Mouse (Mus musculus) olfactory bulb, adult 2 months (tissue): ENCODE results near the gene Trim67.

Experiments
- CTCF ChIP-seq: fragments of 200-500 bp; IDR thresholded peaks from 2 replicates; pipeline ENCODE4 v1.5.1; 2012; ENCODE audit warnings: low read depth, mild to moderate bottlenecking, low read length, moderate library complexity; ENCODE audit not compliant: insufficient read depth
- POLR2A ChIP-seq: fragments of 200-500 bp; IDR thresholded peaks from 2 replicates; pipeline ENCODE4 v1.6.1; 2012; ENCODE audit warnings: mild to moderate bottlenecking, low read depth, low read length, moderate library complexity; ENCODE audit not compliant: insufficient read depth

DNA sequence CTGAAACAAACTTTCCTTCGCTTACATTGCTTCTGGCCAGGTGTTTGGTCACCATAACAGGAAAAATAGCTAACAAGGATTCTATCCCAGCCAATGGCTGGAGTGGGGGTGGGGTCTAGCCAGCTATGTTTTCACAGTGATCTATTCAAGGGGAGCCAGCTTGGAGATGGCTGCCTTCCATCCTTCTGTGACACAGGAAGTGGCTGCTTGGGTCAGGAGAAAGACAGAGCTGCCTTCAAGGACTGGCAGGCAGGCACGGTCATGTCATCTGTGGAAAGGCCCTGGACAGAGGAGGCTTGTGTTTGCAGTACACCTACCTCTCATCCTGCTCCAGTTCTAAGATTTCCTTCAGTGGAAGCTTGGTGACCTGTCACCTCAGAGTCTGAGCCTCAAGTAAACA lies 20.5 kb upstream of the Trim67 start:
- TF ChIP-seq POLR2A (no peak), CTCF (no peak)
